Mouse (Mus musculus) embryonic facial prominence, embryonic 11.5 days (tissue): ENCODE results near the gene Rpl4. TPM values are rescaled to one million over a fixed set of nuclear protein-coding genes. Genes with fewer than 3 reads are reported as not detected.

Experiments used
- microRNA-seq: library from miRNA; unstranded; fragments of <30 nt; microRNA quantifications from one replicate; pipeline ENCODE4, GENCODE M21; 2016; ENCODE audit warnings: borderline number of aligned reads
- polyA plus RNA-seq: library from polyadenylated mRNA; unstranded; fragments of >200 nt; fragmentation: Nextera tagmentation; extraction: Ambion mirVana; gene quantifications from 2 replicates; pipeline ENCODE4 v1.2.1, GENCODE M21; 2014

The Rpl4 gene
- polyA plus RNA-seq, 1 experiment from 2014 or later: 1,364 TPM

Small RNAs within 50 kb of the gene (microRNA-seq; reads per million reads assigned to microRNA genes)
- not detected for gene Gm24106

Other genes starting within 250 kb of the Rpl4 start
- gene Smad6, start 151.3 kb upstream of the Rpl4 start, polyA plus RNA-seq: 9.3 and 9.8 TPM in 2 replicates
- gene Lctl, start 56.2 kb upstream of the Rpl4 start, polyA plus RNA-seq: not detected in 2 replicates
- gene Zwilch, start 271 bp upstream of the Rpl4 start, polyA plus RNA-seq: 30.9 and 31.9 TPM in 2 replicates
- 23.8 and 26.0 TPM in 2 replicates for gene Snapc5, start 5.9 kb downstream of the Rpl4 start, polyA plus RNA-seq
- 2.3 and 3.0 TPM in 2 replicates for gene Uchl4, start 61.8 kb downstream of the Rpl4 start, polyA plus RNA-seq
- 74.4 and 79.3 TPM in 2 replicates for gene Map2k1, start 80.3 kb downstream of the Rpl4 start, polyA plus RNA-seq
- gene Tipin, start 108.2 kb downstream of the Rpl4 start, polyA plus RNA-seq: 278 and 306 TPM in 2 replicates
- gene Dis3l, start 167.9 kb downstream of the Rpl4 start, polyA plus RNA-seq: 22.8 and 25.5 TPM in 2 replicates
- 0.65 and 0.75 TPM in 2 replicates for gene Megf11, start 212.3 kb downstream of the Rpl4 start, polyA plus RNA-seq